Mouse (Mus musculus): ENCODE data around the gene Tmem135.

DNA sequence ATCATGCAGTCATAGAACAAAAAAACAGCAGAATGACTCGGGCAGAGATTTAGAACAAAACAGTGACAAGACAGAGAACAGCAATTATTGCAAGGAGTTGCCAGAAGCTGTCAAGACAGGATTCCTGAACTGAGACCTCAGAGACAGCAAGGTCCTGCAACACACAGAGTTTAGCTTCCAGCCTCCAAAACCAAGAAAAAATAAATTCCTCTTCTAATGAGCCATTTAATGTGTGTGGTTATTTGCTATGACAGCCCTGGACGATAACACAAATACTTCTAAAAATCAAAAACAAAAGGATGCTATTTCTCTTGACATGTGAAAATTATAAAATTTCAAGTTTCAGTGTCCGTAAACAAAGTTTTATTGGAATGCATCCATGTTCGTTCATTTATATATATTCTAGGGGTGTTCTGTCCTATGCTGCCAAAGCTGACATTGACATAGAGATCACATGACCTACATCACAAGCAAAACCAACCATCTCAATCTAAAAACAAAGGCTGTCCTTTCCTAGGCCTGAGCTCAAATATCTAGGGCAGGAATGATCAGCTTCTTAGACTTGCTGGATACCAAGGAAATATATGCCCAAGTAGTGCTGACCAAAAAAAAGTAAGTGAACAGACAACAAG, 146.0 kb downstream of the Tmem135 start:
- TF ChIP-seq CTCF (IDR thresholded peaks at IDR 0.05): no peak
- TF ChIP-seq POLR2A (IDR thresholded peaks at IDR 0.05; ENCODE audit: insufficient read depth, low read depth, low read length): no peak
- no peak for TF ChIP-seq EP300 (IDR thresholded peaks at IDR 0.05; ENCODE audit: insufficient read depth, low read depth, low read length)

Measured in heart, adult 2 months (tissue).